Mouse (Mus musculus): ENCODE measurements around the gene Ahnak2.

Gene Ahnak2

DNA sequence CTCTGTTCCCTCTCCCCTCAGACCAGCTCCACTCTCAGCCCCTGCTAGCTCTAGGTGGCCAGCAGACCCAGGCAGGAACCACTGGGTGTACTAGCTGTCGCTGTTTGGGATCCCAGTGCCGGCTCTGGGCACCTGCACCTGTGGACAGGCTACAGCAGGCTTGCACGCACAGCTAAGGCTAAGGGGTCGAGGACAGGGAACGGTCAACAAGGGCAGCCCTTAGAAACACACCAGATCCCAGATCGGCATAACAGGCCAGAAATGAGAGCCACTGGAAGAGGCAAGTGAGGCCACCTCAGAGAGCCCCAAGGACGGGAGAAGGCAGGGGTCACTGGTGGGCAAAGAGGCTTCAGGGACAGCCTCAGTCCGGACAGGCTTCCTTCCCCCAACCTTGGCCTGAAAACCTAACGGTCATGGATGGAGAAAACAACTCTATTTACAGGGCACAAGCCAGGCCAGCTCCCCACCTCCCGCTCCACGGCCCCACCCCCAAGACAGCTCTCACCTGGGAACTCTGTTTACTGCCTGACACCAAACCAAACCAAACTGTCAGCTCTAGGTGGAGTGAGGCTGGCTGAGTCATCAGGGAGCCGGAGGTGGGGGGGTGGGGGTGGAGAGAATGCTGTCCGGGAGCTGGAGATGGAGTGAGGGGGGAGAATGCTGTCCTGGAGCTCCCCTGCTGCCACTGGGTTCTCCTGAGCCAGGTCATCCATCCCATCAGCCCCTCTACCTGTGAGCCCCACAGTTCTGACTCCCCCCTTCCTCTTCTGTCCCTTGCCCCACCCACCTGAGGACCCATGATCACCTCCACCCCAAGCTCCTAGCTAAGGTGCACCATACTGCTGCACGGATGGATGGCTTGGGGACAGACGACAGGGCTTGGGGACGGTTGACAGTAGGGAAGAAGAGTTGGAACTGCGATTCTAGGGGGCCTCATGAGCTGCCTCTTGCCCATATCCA is 5.6 kb downstream of the Ahnak2 start:
- DNase-seq (ENCODE audit: low read depth, low spot score): no peak

- DNase-seq (ENCODE audit: low read depth, low spot score): peak; percentile 74
Observed at GRCm38 (mm10) chr12:112795466-112796104, 6.9 kb downstream of the Ahnak2 start.

DNA sequence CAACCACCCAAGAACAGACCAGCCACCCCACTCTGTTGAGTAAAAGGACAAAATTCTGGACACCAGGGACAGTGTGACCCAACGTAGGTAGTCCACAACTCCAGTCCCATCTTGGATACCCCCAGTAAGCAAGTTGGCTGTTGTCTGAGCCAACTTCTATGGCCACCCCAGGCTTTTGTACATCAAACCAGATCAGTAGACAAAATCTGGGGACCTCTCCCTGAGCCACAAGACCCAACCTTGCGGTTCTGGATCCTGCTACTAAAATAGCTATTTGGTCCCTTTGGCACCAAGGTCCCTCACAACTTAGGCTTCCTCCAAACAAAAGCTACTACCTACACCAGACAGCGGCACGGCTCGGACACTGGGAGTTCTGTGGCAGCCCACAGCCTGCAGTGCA is 7.5 kb downstream of the Ahnak2 start:
- DNase-seq (ENCODE audit: low read depth, low spot score): no peak

DNA sequence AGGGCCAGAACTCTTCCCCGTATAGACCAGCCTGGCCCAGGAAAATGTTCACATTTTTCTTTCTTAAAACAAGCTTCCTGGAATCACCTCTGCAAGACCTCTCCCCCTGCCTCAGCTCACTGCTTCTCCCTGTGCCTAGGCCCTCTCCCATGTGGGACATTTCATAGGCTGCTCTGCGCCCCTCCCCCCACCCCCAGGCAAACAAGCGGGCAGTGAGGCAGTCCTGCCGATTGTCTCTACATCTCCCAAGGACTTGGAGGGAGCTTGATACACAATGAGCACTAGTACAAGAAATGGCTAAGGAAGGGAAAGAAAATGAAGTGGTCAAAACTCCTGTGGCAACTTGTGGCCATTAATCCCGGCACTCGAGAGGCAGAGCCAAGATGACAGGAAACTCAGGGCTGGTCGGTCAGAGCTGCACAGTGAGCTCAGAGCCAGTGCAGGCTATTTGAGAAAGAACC is 8.1 kb downstream of the Ahnak2 start:
- peak; percentile 38 for DNase-seq (ENCODE audit: low read depth, low spot score)

DNA sequence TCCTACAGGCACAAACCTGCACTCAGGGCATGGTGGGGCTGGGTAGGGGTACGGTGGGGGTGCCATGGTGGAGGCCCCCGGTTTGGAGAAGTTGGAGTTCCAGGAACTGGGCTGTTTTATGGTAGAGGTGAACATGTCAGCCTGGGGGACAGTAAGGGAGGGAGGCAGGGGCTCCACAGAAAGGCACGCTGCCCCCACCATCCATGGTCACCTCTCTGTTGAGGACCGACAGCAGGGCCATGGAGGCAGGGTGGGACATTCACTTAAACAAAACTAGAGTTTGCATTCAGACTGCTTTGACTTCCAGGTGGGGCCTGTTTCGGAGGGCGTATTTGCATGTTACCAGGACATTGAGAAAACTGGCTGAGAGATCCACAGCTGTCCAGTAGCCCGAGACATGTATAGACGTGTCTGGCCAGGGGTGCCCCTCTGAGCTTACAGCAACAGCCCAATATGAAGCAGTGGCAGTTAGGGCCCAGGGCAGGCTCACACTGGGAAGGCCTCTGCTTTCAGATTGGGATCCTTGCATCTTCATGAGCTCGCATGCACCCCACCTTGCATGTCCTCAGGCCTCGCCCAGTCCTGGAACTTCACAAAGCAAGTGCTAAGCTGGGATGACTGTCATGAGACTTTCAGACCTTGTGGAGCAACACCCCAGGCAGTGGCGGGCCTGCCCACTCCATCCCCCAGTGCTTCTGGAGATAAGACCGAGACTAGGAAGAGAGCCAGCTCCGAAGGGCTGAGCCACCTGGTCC is 8.7 kb downstream of the Ahnak2 start:
- DNase-seq (ENCODE audit: low read depth, low spot score): peak; percentile 66

DNA sequence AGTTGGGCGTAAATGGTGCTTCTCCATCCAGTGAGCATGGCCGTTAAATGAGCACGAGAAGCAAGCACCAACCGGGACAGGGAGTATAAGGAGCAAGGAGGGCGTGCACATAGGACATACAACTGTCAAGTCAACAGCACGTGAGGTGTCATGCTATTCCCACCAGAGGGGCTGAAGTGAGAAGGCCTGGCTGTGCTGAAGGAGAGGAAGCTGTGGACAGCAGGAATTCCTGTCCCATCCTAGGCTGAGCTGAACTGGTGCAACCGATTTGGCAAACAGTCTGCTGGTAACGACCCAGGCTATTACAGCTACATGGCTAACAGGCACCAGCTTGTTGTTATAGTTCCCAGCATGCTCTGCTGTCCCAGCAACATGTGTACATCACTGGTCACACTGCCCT is 11.4 kb downstream of the Ahnak2 start:
- DNase-seq (ENCODE audit: low read depth, low spot score): no peak

GRCm38 (mm10) chr12:112774481-112774880 is 28.0 kb downstream of the Ahnak2 start:
- no peak for DNase-seq (ENCODE audit: low read depth, low spot score)

GRCm38 (mm10) chr12:112774026-112774425 is 28.4 kb downstream of the Ahnak2 start:
- DNase-seq (ENCODE audit: low read depth, low spot score): no peak

GRCm38 (mm10) chr12:112773366-112773765 is 29.1 kb downstream of the Ahnak2 start:
- no peak for DNase-seq (ENCODE audit: low read depth, low spot score)

GRCm38 (mm10) chr12:112772306-112772705 is 30.2 kb downstream of the Ahnak2 start:
- no peak for DNase-seq (ENCODE audit: low read depth, low spot score)

GRCm38 (mm10) chr12:112770396-112770795 is 32.1 kb downstream of the Ahnak2 start:
- DNase-seq (ENCODE audit: low read depth, low spot score): no peak

DNA sequence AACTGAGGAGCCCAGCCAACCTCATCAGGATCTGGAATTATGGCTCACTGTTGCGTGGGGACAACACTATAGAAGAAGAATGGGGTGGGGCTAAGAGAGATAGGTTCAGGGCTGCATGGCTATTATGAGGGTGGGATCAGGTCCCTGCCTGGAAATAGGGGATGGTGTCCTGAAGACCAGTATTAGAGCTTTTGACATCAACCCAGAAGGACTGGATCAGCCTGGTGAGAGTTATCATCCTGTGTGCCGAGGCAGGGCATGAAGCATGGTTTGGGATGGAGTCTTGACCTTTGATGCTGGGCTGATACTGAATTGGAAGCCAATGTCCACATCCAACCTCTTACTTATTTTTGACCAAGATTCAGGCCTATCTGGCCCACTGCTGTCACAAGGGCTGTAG is 32.7 kb downstream of the Ahnak2 start:
- no peak for DNase-seq (ENCODE audit: low read depth, low spot score)

- DNase-seq (ENCODE audit: low read depth, low spot score): peak; percentile 63
Observed at GRCm38 (mm10) chr12:112769031-112769430, 33.4 kb downstream of the Ahnak2 start.

DNA sequence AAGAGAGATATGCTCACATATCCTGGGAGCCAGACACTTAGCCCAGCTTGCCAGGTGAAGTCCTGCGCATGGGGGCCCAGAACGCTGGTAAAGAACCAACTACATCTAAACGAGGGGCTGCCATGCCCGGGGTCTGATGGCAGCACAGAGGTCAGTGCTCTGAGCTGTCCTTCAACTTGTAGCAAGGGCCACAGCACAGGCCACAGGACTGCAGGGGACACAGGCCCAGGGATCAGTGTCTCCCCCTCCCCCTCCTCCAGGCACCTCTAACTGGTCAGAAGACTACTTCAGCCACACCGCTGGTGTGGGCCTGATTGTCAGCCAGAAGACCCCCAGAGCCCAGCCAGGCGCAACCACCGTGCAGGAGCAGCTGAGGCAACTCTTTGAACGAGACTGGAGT is 34.3 kb downstream of the Ahnak2 start:
- no peak for DNase-seq (ENCODE audit: low read depth, low spot score)

- no peak for DNase-seq (ENCODE audit: low read depth, low spot score)
Observed at GRCm38 (mm10) chr12:112767036-112767890, 35.2 kb downstream of the Ahnak2 start.

- DNase-seq (ENCODE audit: low read depth, low spot score): no peak
Observed at GRCm38 (mm10) chr12:112766586-112766985, 35.9 kb downstream of the Ahnak2 start.

GRCm38 (mm10) chr12:112764991-112765390 is 37.5 kb downstream of the Ahnak2 start:
- DNase-seq (ENCODE audit: low read depth, low spot score): no peak

GRCm38 (mm10) chr12:112764141-112764540 is 38.3 kb downstream of the Ahnak2 start:
- DNase-seq (ENCODE audit: low read depth, low spot score): no peak

- DNase-seq (ENCODE audit: low read depth, low spot score): no peak
Observed at GRCm38 (mm10) chr12:112763176-112763575, 39.3 kb downstream of the Ahnak2 start.

DNA sequence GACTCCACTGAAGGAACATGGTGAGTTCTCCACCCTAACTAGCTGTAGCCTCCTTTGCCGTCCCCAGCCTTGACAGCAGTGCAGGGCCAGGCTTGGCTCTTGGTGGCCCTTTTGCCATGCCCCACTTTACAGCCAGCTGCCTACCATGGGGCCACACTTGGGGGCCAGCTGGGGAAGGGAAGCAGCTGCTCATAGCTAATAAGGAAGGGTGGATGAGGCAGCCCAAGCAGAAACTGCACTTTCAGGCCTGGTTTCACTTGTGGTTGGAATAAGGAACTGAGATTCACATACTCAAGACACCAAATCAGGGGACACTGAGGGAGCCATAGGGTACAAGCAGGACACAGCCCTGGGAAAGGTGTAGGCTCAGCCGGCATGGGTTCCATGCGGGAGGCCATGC is 40.4 kb downstream of the Ahnak2 start:
- no peak for DNase-seq (ENCODE audit: low read depth, low spot score)

GRCm38 (mm10) chr12:112761411-112761810 is 41.0 kb downstream of the Ahnak2 start:
- DNase-seq (ENCODE audit: low read depth, low spot score): no peak

Measured in ES-CJ7 (cell line).